Mouse (Mus musculus) frontal cortex, adult (tissue): Measurements from ENCODE around the gene 2300009A05Rik.

ENCODE experiments used
- ATAC-seq: cut with Nextera tagmentation; 2 replicates; pipeline ENCODE4 v1.9.2; 2017; ENCODE audit warnings: mild to moderate bottlenecking, moderate library complexity, mixed read lengths; ENCODE audit not compliant: low TSS enrichment

Gene 2300009A05Rik

GRCm38 (mm10) chr9:63398611-63399462 lies at the start of gene 2300009A05Rik:
Gene 2300009A05Rik (minus strand): TSS chr9:63399246.
- peak; percentile 96 for ATAC-seq

GRCm38 (mm10) chr9:63443695-63444094 lies 44.6 kb upstream of the 2300009A05Rik start:
- no peak for ATAC-seq

GRCm38 (mm10) chr9:63430652-63431051 lies 31.6 kb upstream of the 2300009A05Rik start:
- ATAC-seq: no peak

GRCm38 (mm10) chr9:63421096-63421736 lies 22.2 kb upstream of the 2300009A05Rik start:
- ATAC-seq: peak; percentile 87

GRCm38 (mm10) chr9:63420396-63420795 lies 21.4 kb upstream of the 2300009A05Rik start:
- ATAC-seq: no peak

- no peak for ATAC-seq
Measured at GRCm38 (mm10) chr9:63400176-63400575, 1.1 kb upstream of the 2300009A05Rik start.

- ATAC-seq: peak; percentile 28; the same call in 1 of the 2 replicates
Measured at GRCm38 (mm10) chr9:63399463-63399815, 393 bp upstream of the 2300009A05Rik start.

- peak; percentile 77; the same call in 1 of the 2 replicates for ATAC-seq
Measured at GRCm38 (mm10) chr9:63395612-63396011, 3.4 kb downstream of the 2300009A05Rik start.

GRCm38 (mm10) chr9:63391307-63391706 lies 7.7 kb downstream of the 2300009A05Rik start:
- no peak for ATAC-seq

GRCm38 (mm10) chr9:63382761-63383160 lies 16.3 kb downstream of the 2300009A05Rik start:
- no peak for ATAC-seq

GRCm38 (mm10) chr9:63380326-63380725 lies 18.7 kb downstream of the 2300009A05Rik start:
- ATAC-seq: no peak

GRCm38 (mm10) chr9:63378174-63378573 lies 20.9 kb downstream of the 2300009A05Rik start:
- no peak for ATAC-seq

GRCm38 (mm10) chr9:63377270-63378142 lies 21.5 kb downstream of the 2300009A05Rik start, which contains the start of gene Map2k5:
Gene Map2k5 (minus strand): TSS chr9:63377902.
- peak; percentile 96 for ATAC-seq

- ATAC-seq: no peak
Measured at GRCm38 (mm10) chr9:63373315-63373714, 25.7 kb downstream of the 2300009A05Rik start.

- ATAC-seq: no peak
Measured at GRCm38 (mm10) chr9:63372541-63372940, 26.5 kb downstream of the 2300009A05Rik start.

GRCm38 (mm10) chr9:63360410-63360809 lies 38.6 kb downstream of the 2300009A05Rik start:
- peak; percentile 65 for ATAC-seq

- peak; percentile 82 for ATAC-seq
Measured at GRCm38 (mm10) chr9:63359016-63359415, 40.0 kb downstream of the 2300009A05Rik start.

- ATAC-seq: no peak
Measured at GRCm38 (mm10) chr9:63356721-63357120, 42.3 kb downstream of the 2300009A05Rik start.

- ATAC-seq: no peak
Measured at GRCm38 (mm10) chr9:63356278-63356677, 42.8 kb downstream of the 2300009A05Rik start.

- no peak for ATAC-seq
Measured at GRCm38 (mm10) chr9:63354168-63354567, 44.9 kb downstream of the 2300009A05Rik start.

- no peak for ATAC-seq
Measured at GRCm38 (mm10) chr9:63350030-63350429, 49.0 kb downstream of the 2300009A05Rik start.

GRCm38 (mm10) chr9:63349241-63349640 lies 49.8 kb downstream of the 2300009A05Rik start:
- no peak for ATAC-seq
